30 mouse cellular contexts compared by ENCODE assay signal in genomic region chr13:15867046-15867561, GRCm38 (mm10).
DNase-seq lines count a peak whose midpoint lies in the region; ATAC-seq lines count a peak whose summit lies in the region.
"Had no signal": no experiment of that assay in that cellular context is flagged by ENCODE, and none has a peak within 500 bp of the region (broad histone marks: within the 10 kb centered on the region; RNA-seq: fewer than 3 reads in every experiment).

No protein-coding gene starts in this region.

- no peak overlapping the region for H3K9ac ChIP-seq in embryonic facial prominence, embryonic 14.5 days (ENCODE audit: low read depth, low read length)
- H3K9ac ChIP-seq in limb, embryonic 13.5 days = no peak overlapping the region
- H3K9ac ChIP-seq: embryonic facial prominence, embryonic 13.5 days; forebrain, embryonic 13.5 days; heart, embryonic 12.5 days; heart, embryonic 15.5 days; hindbrain, embryonic 14.5 days had no signal

- no peak for ATAC-seq in embryonic facial prominence, embryonic 14.5 days (ENCODE audit: low read depth)
- ATAC-seq in limb, embryonic 13.5 days (ENCODE audit: low FRiP score, low read depth) = peak; percentile 60; the same call in 1 of the 2 replicates
- ATAC-seq: forebrain, embryonic 13.5 days; forebrain, embryonic 16.5 days; hindbrain, postnatal 0 days; intestine, postnatal 0 days; Patski had no signal

- no peaks in the 10 kb centered on the region for H3K36me3 ChIP-seq in embryonic facial prominence, embryonic 14.5 days (ENCODE audit: control insufficient read depth, insufficient read depth, low read length)
- no peaks in the 10 kb centered on the region for H3K36me3 ChIP-seq in limb, embryonic 13.5 days
- H3K36me3 ChIP-seq: embryonic facial prominence, embryonic 13.5 days; forebrain, embryonic 10.5 days; G1E; heart, embryonic 12.5 days; heart, embryonic 15.5 days had no signal

- no peak overlapping the region for H3K27ac ChIP-seq in embryonic facial prominence, embryonic 14.5 days (replicated peaks; ENCODE audit: low read depth, low read length)
- H3K27ac ChIP-seq in limb, embryonic 13.5 days = no peak overlapping the region
- H3K27ac ChIP-seq: embryonic facial prominence, embryonic 13.5 days; forebrain, embryonic 10.5 days; forebrain, embryonic 13.5 days; gastrocnemius, adult 2 months; heart, embryonic 15.5 days; hindbrain, embryonic 14.5 days; hindbrain, postnatal 0 days had no signal

- H3K4me3 ChIP-seq in embryonic facial prominence, embryonic 14.5 days (ENCODE audit: low read depth, low read length) = no peak overlapping the region
- no peak overlapping the region for H3K4me3 ChIP-seq in limb, embryonic 13.5 days
- H3K4me3 ChIP-seq: embryonic facial prominence, embryonic 13.5 days; forebrain, embryonic 10.5 days; forebrain, embryonic 13.5 days; gastrocnemius, adult 2 months; heart, embryonic 12.5 days; heart, embryonic 15.5 days had no signal

- no peak overlapping the region for H3K4me2 ChIP-seq in embryonic facial prominence, embryonic 14.5 days (ENCODE audit: low read depth, low read length)
- peak overlapping the region; percentile 12; the same call in 1 of the 2 replicates for H3K4me2 ChIP-seq in limb, embryonic 13.5 days (replicated peaks)
- H3K4me2 ChIP-seq: embryonic facial prominence, embryonic 13.5 days; forebrain, embryonic 13.5 days; heart, embryonic 12.5 days; heart, embryonic 15.5 days; hindbrain, embryonic 14.5 days had no signal

- H3K27me3 ChIP-seq in embryonic facial prominence, embryonic 14.5 days (replicated peaks; ENCODE audit: control insufficient read depth, insufficient read depth, low read length) = no peaks in the 10 kb centered on the region
- H3K27me3 ChIP-seq in limb, embryonic 13.5 days = no peaks in the 10 kb centered on the region
- H3K27me3 ChIP-seq: CH12.LX; embryonic facial prominence, embryonic 13.5 days; forebrain, embryonic 13.5 days; heart, embryonic 12.5 days; heart, embryonic 15.5 days; Patski had no signal

- WGBS in embryonic facial prominence, embryonic 14.5 days = 41% methylated on average over 5 of the region's 5 CpGs
- 12% methylated on average over 5 of the region's 5 CpGs for WGBS in limb, embryonic 13.5 days

- peaks cover 3% of the 10 kb centered on the region; the same call in 1 of the 2 replicates for H3K4me1 ChIP-seq in embryonic facial prominence, embryonic 14.5 days (ENCODE audit: control insufficient read depth, insufficient read depth, low read length)
- peaks cover 40% of the 10 kb centered on the region for H3K4me1 ChIP-seq in limb, embryonic 13.5 days
- H3K4me1 ChIP-seq: forebrain, embryonic 13.5 days; heart, embryonic 12.5 days had no signal

- H3K9me3 ChIP-seq in embryonic facial prominence, embryonic 14.5 days (ENCODE audit: control insufficient read depth, low read length) = no peaks in the 10 kb centered on the region
- no peaks in the 10 kb centered on the region for H3K9me3 ChIP-seq in limb, embryonic 13.5 days
- H3K9me3 ChIP-seq: embryonic facial prominence, embryonic 13.5 days; forebrain, embryonic 10.5 days; forebrain, embryonic 13.5 days; G1E; heart, embryonic 12.5 days; heart, embryonic 15.5 days had no signal

- DNase-seq in embryo, embryonic 11 days = peak; percentile 14
- no peak for DNase-seq in embryo, embryonic 9.5 days (ENCODE audit: extremely low spot score)
- DNase-seq in embryonic facial prominence, embryonic 14.5 days (ENCODE audit: low spot score) = peak; percentile 58
- DNase-seq in hindlimb bud, embryonic 11.5 days (ENCODE audit: extremely low spot score, low read depth, low spot score) = peak; percentile 52
- no peak for DNase-seq in adrenal gland, postnatal 36 days
- DNase-seq in right cerebral cortex, postnatal 4 days = no peak
- DNase-seq: adrenal gland, postnatal 10 days; B cell, adult 2 months; cerebellum, adult 11-12 months; cerebellum, adult 8-10 months; cerebellum, postnatal 10 days; cerebellum, postnatal 36 days; gastrocnemius, adult 2 months; gastrocnemius, postnatal 14 days; heart, adult 11 months; heart, postnatal 10 days; heart, postnatal 4 days had no signal

Comparison
In these comparisons a context has a peak if more than half of its experiments do, and no peak if none do; other contexts are left out.
1. DNase-seq: peak in embryo, embryonic 11 days (single experiment), embryonic facial prominence, embryonic 14.5 days (single experiment) and hindlimb bud, embryonic 11.5 days (single experiment); none in embryo, embryonic 9.5 days (single experiment), adrenal gland, postnatal 36 days (0 of 2) and right cerebral cortex, postnatal 4 days (single experiment).